Mouse (Mus musculus) common myeloid progenitor, adult 5-6 weeks (primary cell): ENCODE results near the gene A730049H05Rik. TPM values are rescaled to one million over a fixed set of nuclear protein-coding genes. Genes with fewer than 3 reads are reported as not detected.

Experiments used
- ATAC-seq: replicated peaks from 2 replicates; pipeline ENCODE4 v1.8.0; 2016; ENCODE audit warnings: low read depth, mild to moderate bottlenecking, moderate TSS enrichment, inconsistent platforms; ENCODE audit not compliant: poor library complexity, severe bottlenecking
- total RNA-seq: library from RNA; stranded (forward); fragments of 200-1000, 187-1606 nt; gene quantifications from 2 replicates; pipeline ENCODE4 v1.2.3, GENCODE M21; 2017

The A730049H05Rik gene
- total RNA-seq = not detected in 2 replicates

GRCm38 (mm10) chr6:92816311-92816751, at the start of gene A730049H05Rik:
A730049H05Rik (plus strand) TSS chr6:92816478.
- ATAC-seq = no peak

DNA sequence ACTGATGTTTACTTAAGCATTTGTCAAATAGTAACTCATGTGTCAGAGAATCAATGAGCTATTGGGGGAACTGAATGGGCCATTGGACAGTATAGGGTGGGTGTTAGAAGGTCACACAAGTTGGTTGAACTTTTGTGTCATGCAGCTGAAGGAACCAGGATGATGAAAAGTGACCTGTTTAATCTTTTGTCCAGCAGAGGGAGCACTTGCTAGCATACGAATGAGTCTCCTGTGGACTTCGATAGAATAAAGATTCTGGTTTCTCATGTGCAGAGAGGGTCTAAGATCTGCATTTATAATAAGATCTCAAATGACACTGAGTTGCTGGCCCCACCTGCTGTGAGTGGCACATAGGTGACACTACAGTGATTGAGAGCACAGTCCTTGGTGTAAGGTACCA, 39.9 kb upstream of the A730049H05Rik start:
- 0 out of 2 replicates have a peak, but pooled peaks have one; percentile 60 for ATAC-seq

DNA sequence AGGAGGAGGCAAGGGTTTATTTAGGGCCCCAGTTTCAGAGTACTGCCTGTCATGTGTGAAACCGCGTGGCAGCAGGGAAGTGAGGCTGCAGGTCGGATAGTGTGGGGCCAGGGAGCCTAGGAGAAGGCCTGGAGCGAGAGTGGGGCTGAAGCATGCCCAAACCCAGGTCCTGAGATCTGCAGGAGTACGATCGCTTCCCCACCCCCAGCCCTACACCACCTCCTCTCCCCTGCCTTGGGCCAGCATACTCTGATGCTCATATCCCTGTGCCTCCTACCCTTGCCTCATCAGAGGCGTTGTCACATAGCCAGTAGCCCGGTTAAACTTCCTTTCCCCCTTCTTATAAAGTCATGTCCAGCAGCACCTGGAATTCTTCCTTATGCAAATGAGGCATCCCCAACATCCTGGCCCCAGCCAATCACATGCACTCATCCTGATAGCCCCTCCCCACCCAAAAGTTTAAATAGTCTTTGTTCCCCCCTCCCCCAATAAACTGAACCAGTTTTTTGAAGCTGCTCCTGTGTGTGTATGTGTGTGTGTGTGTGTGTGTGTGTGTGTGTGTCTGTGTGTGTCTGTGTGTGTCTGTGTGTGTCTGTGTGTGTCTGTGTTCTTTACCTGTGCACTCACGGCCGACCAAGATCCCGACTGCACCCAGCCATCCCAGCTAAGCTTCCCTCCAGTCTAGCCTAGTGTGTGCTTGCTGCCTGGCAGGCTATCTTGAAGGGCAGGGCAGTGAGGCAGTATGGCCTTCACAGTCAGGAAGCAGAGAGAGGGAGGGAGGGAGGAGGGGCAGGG, 36.9 kb upstream of the A730049H05Rik start:
- no peak for ATAC-seq

DNA sequence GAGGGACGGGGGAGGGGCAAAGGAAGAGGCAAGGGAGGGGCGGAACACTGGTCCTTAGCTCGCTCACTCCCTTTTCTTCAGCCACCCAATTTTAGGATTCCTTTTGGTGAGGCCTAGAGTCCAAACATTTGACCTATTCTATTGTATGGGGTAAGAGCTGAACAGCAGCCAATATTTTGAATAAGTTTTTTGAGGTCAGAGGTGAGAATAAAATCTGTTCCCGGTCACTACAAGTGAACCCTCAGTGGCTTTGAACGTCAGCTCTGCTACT, 36.4 kb upstream of the A730049H05Rik start:
- ATAC-seq = no peak

DNA sequence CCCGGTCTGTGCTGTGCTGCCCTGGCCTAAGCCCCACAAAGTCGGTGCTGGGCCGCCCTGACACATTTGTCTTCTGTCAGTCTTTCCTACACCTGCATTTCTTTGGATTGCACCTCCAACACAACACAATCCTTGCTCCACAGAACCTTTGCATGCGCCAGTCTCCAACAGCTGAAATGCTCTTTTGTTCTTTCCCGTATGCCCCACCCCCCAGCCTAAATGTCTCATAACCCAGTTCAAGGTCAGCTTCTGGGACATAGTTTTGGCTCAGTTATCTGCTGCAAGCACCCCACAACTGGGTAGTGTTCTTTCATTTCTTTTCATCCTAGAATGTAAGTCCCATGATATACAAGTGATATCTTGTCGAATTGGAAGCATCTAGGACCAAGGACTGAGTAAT, 34.8 kb upstream of the A730049H05Rik start:
- ATAC-seq = no peak

- peak; percentile 85 for ATAC-seq
Observed at GRCm38 (mm10) chr6:92784782-92785181, 31.5 kb upstream of the A730049H05Rik start.

GRCm38 (mm10) chr6:92786701-92787375, 29.4 kb upstream of the A730049H05Rik start:
- no peak for ATAC-seq

DNA sequence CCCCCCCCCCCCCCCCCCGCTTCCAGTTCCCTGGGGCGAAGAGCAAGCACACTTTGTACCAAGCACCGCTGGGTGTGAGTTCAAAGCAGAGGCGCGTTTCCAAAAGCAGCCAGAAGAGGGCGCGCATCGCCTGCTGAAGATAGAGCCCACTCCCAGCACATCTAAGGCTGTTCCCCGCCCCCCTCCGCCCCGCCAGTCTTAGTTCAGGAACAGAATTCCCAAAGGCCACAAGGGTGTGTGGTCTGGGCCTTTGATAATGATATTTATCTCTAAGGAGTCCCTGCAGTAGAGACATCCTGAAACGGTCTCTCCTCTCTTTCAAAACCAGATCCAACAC, 28.9 kb upstream of the A730049H05Rik start:
- ATAC-seq = peak; percentile 69

DNA sequence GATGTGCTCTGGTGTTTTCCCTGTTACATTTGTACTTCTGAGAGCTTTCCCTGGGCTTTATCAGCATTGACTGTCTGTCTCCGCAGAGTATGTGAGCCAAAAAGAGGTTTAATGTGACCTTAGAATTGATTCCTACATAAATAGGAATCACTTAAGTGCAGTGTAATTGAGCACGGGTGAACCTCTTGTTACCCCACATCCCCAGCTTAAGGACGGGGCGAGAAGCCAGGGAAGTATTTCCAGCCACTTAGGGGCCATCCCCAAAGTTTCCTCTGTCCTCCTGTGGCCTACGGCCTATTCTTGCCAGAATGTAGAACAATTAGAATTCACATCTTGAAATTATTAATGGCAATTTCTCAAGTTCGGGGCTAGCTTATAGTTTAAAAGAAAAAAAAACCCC, 22.5 kb upstream of the A730049H05Rik start:
- ATAC-seq = no peak

DNA sequence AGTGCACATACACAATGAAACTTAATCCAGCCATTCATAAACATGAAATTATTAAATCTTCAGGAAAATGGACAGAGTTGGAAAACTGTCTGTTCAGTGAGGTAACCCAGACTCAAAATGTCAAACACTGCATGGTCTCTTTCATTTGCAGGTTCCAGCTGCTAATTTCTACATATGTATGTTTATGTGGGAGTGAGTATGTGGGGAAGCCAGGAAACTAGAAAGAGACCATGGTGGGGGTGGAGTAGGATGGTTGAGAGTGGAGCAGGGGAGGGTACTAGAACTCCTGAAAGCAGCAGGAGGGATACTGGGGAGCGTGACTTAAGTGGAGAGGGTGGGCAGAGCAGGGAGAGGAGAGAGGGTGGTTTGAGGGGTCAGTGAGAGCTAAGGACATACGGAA, 14.8 kb upstream of the A730049H05Rik start:
- no peak for ATAC-seq

- no peak for ATAC-seq
Observed at GRCm38 (mm10) chr6:92802421-92802820, 13.9 kb upstream of the A730049H05Rik start.

GRCm38 (mm10) chr6:92803213-92803612, 13.1 kb upstream of the A730049H05Rik start:
- ATAC-seq = no peak

DNA sequence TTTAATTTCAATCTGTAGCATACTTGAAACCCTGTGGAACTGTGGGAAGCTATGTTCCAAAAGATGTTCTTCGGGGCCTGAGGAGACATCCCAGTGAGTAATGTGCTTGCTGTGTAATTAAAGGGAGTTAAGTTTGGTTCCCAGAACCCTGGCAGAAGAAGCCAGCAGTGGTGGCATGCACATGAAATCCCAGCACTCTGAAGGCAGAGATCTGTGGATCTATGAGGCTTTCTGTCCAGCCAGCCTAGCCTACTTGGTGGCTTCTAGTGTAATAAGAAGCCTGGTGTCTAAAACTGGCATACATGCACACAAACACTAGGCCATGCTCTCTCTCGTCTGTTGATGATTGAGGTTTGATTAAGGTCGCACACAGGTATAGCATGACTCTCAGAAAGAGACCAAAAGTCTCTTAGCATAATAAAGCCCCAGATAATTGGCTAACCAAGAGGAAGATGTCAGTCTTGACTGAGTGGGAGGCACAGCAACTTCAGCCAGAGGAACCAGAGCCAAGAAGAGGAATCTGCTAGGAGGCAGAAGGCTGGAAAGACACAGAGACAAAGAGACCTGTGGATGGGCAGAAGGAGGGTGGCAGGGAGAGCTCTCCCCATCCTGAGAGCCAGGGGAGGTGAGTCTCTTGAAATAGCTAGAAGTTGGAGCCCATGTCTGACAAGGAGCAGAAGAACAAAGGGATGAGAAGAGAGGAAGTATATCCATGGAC, 11.9 kb upstream of the A730049H05Rik start:
- no peak for ATAC-seq

- no peak for ATAC-seq
Observed at GRCm38 (mm10) chr6:92809818-92810217, 6.5 kb upstream of the A730049H05Rik start.

GRCm38 (mm10) chr6:92810628-92811027, 5.7 kb upstream of the A730049H05Rik start:
- ATAC-seq = no peak

DNA sequence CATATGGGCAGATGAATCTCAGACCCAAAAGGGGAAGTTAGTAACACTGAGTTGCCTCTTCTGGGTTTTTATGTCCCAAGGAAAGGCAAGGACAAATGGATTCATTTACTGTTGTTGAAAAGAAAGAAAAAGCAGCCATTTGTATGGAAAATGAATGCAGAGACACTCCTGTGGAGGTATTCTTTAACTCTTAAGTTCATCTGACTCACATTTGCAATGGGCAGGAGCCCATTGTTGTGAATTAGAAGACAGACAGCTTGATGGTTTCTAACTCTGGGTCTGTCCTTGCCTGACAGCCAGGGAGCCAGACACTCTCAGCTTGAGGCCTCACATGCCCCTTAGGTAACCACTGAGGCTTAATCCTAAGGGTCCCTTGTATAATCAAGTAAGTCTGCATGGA, 4.7 kb upstream of the A730049H05Rik start:
- ATAC-seq = no peak

GRCm38 (mm10) chr6:92812702-92813370, 3.4 kb upstream of the A730049H05Rik start:
- ATAC-seq = no peak

- no peak for ATAC-seq
Observed at GRCm38 (mm10) chr6:92817661-92818060, 1.4 kb downstream of the A730049H05Rik start.

DNA sequence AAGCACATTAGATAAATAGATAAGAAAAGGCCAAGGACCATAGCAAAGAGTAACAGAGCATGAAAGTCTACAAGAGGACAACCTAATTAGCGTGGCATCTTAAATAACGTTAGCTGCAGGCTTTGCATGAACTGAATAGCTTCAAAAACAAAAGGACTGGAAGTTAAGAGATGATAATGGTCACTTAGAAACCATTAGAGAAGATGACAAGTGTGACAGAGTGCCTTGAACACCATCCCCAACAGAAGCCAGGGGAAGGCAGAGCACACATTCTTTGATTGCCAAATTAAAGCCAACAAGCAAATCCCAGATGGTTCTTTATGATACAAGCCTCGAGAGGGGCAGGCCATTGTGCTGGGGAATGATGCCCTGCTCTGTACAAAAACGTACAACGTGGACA, 5.3 kb downstream of the A730049H05Rik start:
- no peak for ATAC-seq

DNA sequence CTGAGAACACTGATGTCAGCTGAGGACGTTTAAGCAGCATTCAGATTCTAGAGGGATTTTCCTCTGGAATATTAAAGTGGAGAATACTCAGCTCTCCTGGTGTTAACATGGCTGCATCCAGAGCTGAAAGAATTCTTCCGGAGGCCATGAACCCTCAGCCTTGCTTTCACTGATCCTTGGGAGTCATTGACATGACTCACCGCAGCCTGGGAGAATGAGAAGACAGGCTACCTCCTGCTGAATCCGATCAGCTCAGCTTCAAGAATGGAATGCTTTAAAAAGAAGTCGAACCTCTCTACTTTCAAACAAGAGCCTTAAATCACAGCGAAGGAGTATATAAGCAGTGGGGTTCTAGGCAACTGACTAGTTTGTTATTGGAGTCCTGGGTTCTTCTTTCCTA, 5.7 kb downstream of the A730049H05Rik start:
- no peak for ATAC-seq

GRCm38 (mm10) chr6:92823991-92824390, 7.7 kb downstream of the A730049H05Rik start:
- ATAC-seq = no peak
